Mouse (Mus musculus) thymus, adult 18-20 months (tissue): ENCODE results near the gene Olfr1055.
"Not testable (repeated sequence)": the region's sequence is repeated elsewhere in the genome, so short reads cannot be mapped to it uniquely, and the experiment has no call there.

Source experiments
- DNase-seq, 2 experiments: peaks; one replicate each; pipeline ENCODE4 v3.0.0; 2022; ENCODE audit warnings: mixed read lengths in 2 of 2

Gene Olfr1055

DNA sequence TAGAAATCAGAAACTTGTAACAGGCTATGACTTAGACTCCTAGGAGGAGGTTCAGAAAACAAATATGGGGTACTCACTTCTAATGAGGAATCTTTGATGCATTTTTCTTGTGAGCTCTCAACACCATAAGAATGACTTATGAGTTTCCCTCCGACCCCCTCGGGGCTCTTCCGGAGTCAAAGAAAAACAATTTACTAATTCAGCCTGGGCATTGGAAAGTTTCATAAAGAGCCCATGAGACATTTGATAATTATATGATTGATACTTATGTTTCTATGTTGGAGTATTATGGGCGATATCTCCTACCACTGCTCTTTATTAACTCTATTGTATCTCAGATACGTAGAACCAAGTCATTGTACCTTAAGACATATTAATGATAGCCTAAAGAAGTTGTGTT is at the start of gene Olfr1055:
Gene Olfr1055 (minus strand): TSS at position 101 of the 400 bp plus-strand sequence.
- no peak for DNase-seq

DNA sequence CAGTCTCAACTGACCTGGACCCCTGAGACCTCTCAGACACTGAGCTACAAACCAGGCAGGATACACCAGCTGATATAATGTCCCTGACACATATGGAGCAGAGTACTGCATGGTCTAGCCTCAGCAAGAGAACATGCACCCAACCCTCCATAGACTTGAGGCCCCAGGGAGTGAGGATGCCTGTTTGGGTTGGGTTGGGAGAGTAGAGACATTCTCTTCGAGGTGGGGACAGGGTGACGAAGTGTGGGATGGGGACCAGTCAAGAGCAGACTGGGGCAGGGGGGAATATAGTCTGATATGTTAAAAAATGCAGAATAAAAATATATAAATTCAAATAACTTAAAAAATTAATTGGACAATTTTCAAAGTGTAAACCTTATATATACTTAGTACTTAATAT is 45.0 kb upstream of the Olfr1055 start:
- no peak for DNase-seq

DNA sequence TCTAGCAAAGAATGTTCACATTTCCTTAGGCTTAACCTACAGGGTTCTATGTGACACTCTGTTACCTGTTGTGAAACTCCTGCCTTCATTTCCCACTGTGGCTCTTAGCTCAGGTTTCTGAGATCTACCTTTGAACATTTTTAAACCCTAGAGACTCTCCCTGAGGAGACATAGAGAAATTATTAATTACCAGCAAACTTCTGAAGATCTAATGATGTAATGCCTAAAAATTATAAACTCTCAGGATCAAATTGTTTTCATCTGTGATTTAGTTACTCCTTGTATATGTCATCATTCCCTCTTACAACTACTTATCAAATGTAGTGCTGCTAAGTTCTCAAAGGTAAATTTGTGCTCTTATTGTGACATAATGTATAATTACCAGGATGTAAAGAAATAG is 38.4 kb upstream of the Olfr1055 start, which contains the start of gene Olfr1058:
Gene Olfr1058 (minus strand): TSS at position 101 of the 400 bp plus-strand sequence.
- DNase-seq = not testable (repeated sequence)

DNA sequence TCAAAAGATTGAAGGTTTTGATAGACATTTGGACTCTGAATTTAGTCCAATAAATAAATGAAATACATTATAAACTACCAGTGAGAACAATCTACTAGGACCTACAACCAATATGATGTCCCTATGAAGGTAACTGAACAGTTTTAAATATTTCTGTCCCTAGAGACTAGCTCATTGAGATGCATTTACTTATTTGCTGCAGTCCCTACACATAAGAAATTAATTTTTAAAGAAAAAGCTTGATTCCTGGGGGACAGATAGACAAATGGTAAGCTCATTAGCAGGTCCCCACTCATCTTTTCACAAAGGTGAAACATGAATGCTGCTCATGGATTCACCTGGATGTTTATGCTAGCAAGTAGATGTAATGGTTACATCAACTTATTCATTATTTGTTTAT is 28.2 kb upstream of the Olfr1055 start, which contains the start of gene Olfr1057:
Gene Olfr1057 (minus strand): TSS at position 101 of the 400 bp plus-strand sequence.
- DNase-seq = no peak

DNA sequence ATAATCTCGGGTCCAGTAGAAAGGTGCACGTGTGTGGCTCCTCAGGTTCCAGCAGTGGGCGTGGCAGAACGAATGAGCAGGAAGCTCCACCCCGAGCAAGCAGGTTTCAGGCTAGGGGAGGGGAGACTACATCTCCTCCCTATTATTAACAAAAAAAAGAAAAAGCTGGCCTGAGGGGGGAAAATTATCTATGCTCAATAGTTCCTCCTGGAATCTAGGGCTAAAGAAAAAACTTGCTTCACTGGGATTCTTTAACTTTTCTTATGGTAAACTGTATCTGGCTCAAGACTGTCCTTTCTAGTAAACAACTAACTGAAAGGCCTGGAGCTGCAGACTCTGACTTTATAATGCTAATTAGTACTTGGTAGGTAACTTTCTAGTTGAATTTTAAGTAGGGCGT is 16.3 kb upstream of the Olfr1055 start:
- DNase-seq = not testable (repeated sequence)

DNA sequence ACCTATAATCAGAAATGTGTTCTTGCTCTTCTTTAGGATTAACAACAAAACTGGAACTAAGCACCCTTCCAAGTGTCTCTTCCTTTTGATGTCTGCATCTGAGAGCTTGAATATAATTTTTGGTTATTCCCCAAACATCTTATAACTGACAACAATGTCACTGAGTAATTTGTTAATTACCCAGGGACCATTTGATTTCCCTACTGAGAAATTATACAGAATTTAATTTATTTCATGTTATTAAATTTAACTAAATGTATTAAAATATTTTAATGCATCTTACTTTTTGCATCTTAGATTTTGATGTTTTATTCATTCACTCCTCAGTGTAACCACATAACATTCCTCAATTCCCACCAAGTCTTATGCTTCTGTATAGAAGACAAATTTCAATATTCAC is 12.3 kb upstream of the Olfr1055 start, which contains the start of gene Olfr1056:
Gene Olfr1056 (minus strand): TSS at position 101 of the 400 bp plus-strand sequence.
- no peak for DNase-seq

DNA sequence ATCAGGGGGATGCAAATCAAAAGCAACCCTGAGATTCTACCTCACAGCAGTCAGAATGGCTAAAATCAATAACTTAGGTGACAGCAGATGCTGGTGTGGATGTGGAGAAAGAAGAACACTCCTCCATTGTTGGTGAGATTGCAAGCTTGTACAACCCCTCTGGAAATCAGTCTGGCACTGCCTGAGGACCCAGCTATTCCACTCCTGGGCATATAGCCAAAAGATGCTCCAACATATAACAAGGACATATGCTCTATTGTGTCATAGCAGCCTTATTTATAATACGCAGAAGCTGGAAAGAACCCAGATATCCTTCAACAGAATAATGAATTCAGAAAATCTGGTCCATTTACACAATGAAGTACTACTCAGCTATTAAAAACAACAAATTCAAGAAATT is 1.7 kb upstream of the Olfr1055 start:
- not testable (repeated sequence) for DNase-seq

DNA sequence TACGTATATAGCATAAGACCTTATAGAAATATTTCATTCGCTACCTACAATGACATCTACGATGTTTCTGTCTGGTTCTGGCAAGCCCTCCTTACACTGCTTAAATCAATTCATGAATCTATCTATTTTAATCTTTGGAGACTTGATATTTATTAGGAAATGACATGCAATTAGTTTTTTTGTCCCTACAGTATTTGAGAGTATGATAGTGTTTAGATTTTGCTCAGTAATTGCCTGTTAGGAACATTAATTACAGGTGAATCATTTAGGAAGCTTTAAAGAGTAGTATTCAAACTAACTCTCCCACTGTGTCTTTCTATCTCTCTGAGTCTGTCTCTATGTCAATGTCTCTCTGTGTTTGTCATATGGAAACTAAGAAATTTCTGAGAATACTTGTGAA is 14.8 kb downstream of the Olfr1055 start, which contains the start of gene Olfr1054:
Gene Olfr1054 (minus strand): TSS at position 101 of the 400 bp plus-strand sequence.
- no peak for DNase-seq

DNA sequence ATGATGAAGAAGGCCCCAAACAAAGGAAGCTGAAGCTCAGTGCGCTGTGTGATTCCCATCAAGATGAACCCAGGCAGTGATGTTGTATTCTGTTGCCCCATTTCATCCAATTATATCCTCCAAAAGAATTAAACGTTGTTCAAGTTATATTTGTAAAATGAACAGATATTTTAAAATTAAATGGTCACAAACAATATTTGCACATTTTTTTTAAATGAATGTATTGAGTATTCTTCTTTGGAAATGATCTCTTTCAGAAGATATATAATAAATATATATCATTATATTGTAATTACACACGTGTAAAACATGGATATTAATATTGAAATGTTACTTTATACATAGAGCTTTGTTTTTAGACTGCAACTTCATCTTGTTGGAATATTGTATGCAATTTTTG is 34.9 kb downstream of the Olfr1055 start, which contains the start of gene Olfr1053:
Gene Olfr1053 (minus strand): TSS at position 101 of the 400 bp plus-strand sequence.
- no peak for DNase-seq
